Mouse (Mus musculus): ENCODE measurements around the gene Zfp768.
"Not testable (repeated sequence)": the region's sequence is repeated elsewhere in the genome, so short reads cannot be mapped to it uniquely, and the experiment has no call there.

Zfp768 gene

GRCm38 (mm10) chr7:127345512-127346325 lies at the start of gene Zfp768:
Gene Zfp768 (minus strand): TSS chr7:127345589.
- DNase-seq (ENCODE audit: low read depth, low spot score): peak; percentile 95

DNA sequence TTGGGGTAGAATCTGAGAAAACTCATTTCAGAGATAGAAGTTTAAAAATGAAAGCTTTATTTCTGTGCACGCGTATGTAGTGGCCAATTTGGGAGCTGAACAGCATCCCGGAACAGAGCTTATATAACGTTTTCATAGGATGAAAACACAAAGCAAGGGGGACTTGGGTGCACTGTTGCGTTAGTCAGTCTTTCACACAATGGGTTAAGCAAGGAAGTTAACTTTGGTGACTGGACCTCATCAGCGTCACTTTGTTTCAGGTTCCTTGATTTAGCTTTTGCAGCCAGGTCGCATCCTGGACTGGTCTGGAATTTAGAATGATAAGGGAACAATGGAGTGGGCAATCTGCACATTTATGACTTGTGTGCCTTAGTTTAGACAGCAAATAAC lies 48.5 kb upstream of the Zfp768 start:
- no peak for DNase-seq (ENCODE audit: low read depth, low spot score)

GRCm38 (mm10) chr7:127393157-127393943 lies 48.0 kb upstream of the Zfp768 start, which contains the start of gene E430018J23Rik:
Gene E430018J23Rik (minus strand): TSS chr7:127393629.
- peak; percentile 100 for DNase-seq (ENCODE audit: low read depth, low spot score)

GRCm38 (mm10) chr7:127392251-127392824 lies 46.9 kb upstream of the Zfp768 start:
- DNase-seq (ENCODE audit: low read depth, low spot score): no peak

- no peak for DNase-seq (ENCODE audit: low read depth, low spot score)
Observed at GRCm38 (mm10) chr7:127391538-127391937, 46.1 kb upstream of the Zfp768 start.

DNA sequence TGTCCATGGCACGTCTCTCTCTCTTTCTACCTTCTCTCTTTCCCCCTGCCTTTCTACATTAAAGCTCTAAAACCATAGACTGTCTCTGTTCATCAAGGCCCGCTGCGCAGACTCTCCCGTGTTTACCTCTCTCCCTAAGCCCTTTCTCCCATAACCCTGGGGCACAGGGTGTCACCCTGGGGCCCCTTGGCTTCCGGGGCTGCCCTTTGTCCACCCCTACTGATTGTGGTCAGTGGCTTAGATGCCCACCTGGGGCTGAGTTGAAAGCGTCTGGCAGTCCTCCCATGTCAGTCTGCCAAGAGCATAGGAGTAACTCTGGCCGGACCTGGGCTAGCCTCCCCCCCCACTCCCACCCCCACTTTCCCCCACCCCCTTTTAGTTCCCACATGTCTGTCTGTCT lies 44.9 kb upstream of the Zfp768 start:
- DNase-seq (ENCODE audit: low read depth, low spot score): no peak

- DNase-seq (ENCODE audit: low read depth, low spot score): not testable (repeated sequence)
Observed at GRCm38 (mm10) chr7:127388201-127388600, 42.8 kb upstream of the Zfp768 start.

- DNase-seq (ENCODE audit: low read depth, low spot score): peak; percentile 97
Observed at GRCm38 (mm10) chr7:127386641-127387392, 41.4 kb upstream of the Zfp768 start, which contains the start of gene 9130019O22Rik. Gene 9130019O22Rik (minus strand): TSS chr7:127387166.

- DNase-seq (ENCODE audit: low read depth, low spot score): not testable (repeated sequence)
Observed at GRCm38 (mm10) chr7:127385560-127385959, 40.2 kb upstream of the Zfp768 start.

DNA sequence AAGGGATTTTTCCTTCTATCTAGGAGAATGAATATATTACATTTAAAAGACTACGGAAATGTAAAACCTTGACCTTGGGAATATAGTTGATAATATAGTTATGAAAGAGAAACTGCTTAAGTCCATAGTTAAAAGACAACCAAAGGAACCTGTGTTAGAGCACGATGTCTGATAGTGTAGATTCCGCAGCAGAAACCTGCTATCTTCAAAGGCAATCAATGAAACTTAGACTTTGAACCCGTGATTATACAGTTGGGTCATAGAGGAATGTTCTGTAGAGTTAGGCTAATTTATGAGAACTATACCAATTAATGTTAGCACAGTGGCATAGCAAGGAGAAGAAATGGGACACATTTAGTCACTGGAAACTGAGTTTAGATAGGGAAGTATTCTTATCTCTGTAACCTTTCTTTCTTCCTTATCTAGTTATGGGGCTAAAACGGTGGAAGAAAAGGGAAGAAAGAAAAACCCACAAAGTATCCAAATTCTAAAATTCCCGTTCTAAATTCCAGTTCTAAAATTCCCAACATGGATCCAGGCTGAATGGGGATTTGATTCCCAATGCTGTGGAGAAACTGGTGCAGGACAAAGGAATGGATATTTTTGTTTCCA lies 33.0 kb upstream of the Zfp768 start:
- DNase-seq (ENCODE audit: low read depth, low spot score): no peak

DNA sequence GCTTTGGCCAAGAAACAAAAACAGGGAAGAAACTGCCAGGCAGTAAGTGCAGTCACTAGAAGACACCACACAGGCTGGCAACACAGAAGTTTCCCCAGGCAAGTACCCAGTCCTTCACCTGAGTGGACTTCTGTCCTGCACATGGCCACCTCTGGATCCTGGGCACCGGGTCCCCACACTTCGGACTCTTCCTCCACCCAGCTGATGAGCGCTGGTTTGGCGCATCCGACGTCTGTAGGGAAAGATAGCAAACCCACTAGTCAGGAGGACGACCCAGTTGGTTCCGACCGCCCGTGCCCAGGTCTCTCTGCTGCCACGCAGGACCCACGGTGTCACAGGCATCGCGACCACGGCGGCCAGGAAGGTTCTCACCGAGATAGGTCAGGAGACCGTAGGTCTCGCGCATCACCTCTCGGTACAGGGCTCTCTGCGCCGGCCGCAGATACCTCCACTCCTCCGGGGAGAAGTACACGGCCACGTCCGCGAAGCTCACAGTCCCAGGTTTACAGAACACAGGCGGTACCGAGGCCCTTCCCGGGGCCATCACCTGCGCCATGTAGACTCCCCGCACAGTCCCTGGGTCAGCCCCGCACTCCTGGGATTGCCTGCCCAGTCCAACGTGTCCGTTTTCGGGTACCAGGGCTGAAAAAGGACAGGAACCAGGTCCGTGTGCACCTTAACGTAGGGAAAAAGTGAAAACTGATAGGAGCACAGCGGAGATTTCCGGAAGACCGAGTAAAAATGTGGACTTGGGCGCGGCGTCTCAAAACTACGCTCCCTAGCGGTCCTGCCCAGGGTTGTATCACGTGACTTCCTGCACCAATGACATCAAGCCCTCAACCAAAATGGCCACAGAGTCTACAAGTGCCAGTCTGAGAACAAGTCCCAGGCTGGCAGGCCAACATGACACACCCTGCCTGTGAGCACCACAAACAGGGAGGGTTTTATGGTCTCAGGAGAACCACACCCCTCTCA lies 30.2 kb upstream of the Zfp768 start, which contains the start of gene Zfp747:
TSS of gene Zfp747 (minus strand) at position 780 of the 975 bp plus-strand sequence.
- DNase-seq (ENCODE audit: low read depth, low spot score): peak; percentile 98

DNA sequence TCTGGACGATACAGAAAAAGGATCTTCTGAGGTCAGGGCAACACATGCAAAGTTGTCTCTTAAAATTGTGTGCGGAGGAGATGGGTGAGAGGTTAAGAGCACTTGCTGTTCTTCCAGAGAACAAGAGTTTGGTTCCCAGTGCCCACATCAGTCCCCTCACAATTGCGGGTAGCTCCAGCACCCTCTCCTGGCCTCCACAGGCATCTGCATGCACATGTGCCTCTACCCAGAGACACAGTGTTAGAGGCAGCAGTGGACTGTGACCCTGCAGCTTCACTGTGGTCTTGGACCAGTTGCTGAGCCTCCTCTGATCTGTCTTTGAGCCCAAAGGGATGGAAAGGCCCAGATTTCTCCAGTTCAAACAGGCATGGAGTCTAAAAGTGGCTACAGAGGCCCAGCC lies 26.5 kb upstream of the Zfp768 start:
- not testable (repeated sequence) for DNase-seq (ENCODE audit: low read depth, low spot score)

- DNase-seq (ENCODE audit: low read depth, low spot score): no peak
Observed at GRCm38 (mm10) chr7:127371213-127371612, 25.8 kb upstream of the Zfp768 start.

DNA sequence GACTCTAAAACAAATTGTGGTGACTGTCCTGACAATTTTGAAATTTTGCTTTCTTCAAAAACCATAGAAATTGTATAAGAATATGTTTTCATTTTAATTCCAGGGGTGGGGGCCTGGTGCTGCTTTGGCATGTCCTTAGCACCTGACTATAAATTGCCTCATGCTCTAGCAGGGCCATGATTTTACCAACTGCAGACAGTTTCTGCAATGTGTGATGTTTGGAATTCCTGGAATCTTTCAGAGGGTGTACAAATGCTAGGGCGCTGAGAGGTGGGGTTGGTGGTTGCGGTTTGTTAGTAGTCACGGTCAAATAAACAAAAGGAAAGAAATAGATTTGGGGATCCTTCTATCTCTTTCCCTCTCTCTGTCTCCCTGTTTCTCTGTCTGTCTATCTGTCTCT lies 20.9 kb upstream of the Zfp768 start:
- DNase-seq (ENCODE audit: low read depth, low spot score): no peak

DNA sequence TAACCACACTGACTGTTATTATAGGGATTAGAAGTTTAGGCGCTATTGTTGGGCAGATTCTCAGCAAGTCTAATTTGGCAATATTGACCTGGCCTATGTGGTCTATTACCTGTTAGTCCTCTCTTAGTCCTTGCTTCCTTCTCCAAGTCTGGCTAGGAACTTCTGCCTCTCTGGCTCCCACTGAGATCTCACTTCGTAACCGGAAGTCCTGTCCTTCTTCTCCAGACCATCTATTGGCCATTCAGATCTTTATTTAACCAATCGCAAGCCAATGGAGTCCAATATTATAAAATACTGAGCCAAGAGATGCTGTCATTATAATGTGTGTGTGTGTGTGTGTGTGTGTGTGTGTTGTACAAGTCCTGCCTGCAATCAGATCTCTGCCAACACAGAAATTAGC lies 18.8 kb upstream of the Zfp768 start:
- DNase-seq (ENCODE audit: low read depth, low spot score): peak; percentile 83

DNA sequence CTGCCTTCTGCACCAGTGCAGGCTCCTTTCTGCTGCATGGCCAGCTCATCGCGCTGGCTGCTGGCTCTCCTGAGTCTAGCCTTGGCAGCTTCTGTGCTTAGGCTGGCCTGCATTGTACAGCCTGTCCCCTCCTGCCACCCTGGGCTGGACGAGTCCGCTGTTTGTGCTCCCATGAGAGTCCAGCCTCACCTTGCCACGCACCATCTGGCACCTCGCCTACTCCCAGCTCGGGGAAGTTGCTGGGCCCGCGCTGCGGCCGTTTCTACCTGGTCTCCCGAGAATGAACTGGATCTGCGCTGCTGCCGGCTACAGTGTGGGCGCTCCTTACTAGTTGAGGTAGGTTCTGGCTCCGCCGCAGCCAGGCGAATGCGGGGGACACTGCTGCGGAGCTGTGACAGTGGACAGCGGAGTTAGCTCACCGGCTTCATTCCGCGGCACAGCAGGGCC lies 18.1 kb upstream of the Zfp768 start:
- DNase-seq (ENCODE audit: low read depth, low spot score): peak; percentile 86

DNA sequence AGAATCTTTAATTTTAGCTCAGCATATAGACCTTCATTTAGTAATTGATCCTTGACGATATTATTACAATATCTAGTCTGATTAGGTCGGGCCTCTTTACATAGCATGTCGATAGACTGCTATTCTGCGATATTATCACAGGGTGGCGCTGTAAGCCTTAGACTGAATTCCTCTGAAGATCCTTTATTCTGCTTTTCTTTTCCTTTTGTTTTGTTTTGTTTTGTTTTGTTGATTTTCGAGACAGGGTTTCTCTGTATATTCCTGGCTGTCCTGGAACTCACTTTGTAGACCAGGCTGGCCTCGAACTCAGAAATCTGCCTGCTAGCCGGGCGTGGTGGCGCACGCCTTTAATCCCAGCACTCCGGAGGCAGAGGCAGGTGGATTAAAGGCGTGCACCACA lies 17.0 kb upstream of the Zfp768 start:
- peak; percentile 86 for DNase-seq (ENCODE audit: low read depth, low spot score)

DNA sequence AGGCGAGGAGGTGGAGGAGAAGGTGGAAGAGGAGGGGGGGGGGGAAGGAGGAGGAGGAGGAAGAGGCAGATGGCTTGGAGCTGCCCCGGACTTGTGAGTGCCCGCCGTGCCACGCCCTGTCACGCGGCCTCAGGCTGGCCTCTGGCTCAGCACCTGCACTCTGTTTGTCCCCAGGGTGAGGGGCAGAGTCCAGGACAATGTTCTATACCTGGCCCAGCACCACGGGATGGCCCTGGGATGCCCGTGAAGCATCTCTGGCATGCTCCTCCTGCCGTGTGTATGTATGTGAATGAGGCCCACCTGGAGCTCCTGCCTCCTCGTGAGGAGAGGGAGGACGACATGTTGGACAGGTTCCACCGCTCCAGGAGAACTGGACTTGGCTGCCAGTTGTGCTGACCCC lies 16.1 kb upstream of the Zfp768 start:
- DNase-seq (ENCODE audit: low read depth, low spot score): no peak

DNA sequence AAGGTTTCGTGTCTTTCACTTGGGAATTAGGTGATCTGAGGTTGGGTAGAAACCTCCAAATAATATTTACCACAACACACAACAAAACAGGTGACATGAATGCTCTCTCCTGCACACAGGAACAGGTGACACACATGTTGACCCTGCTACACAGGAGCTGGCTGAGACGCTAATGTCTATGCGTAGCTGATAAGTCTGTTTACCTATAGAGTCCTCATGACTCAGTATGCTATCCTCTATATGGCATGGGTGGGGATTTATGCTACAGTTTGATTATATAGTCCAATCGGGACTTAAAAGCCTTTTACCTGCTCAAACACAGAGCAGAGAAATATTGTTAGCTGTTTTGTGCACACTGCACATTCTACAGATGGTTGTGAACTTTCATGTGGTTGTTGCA lies 14.9 kb upstream of the Zfp768 start:
- no peak for DNase-seq (ENCODE audit: low read depth, low spot score)

DNA sequence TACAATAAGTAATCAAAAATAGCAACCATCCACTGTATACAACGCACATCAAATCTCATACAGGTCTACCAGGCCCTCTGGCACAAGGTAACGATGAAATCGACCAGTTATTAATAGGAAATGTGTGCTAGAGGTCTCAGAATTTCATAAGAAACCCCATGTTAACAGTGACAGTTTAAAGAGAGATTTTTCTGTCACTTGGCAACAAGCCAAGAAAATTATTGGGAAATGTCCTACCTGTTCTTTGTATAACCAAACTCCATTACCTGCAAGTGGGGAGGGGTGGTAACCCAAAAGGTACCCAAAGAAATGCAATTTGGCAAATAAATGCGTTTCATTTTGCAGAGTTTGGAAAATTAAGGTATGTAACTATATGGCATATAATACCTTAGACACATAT lies 13.1 kb upstream of the Zfp768 start:
- no peak for DNase-seq (ENCODE audit: low read depth, low spot score)

Measured in brain, adult 2 months (tissue).